ENCODE assay signal across 9 mouse cellular contexts in genomic region chr10:24595250-24596002, GRCm38 (mm10). TPM values are rescaled to one million over a fixed set of nuclear protein-coding genes. Genes with fewer than 3 reads are reported as not detected.
DNase-seq lines count a peak whose midpoint lies in the region; ATAC-seq and TF ChIP-seq lines count a peak whose summit lies in the region.
"Had no signal": no experiment of that assay in that cellular context is flagged by ENCODE, and none has a peak within 500 bp of the region (broad histone marks: within the 10 kb centered on the region; RNA-seq: fewer than 3 reads in every experiment).

Gene Ccn2 (plus strand): TSS chr10:24595442.

- TF ChIP-seq POLR2A in kidney, adult 2 months (IDR thresholded peaks at IDR 0.05; ENCODE audit: low read depth, low read length) = peak; percentile 92

- H3K36me3 ChIP-seq in embryonic facial prominence, embryonic 14.5 days (ENCODE audit: control insufficient read depth, insufficient read depth, low read length) = no peaks in the 10 kb centered on the region
- no peaks in the 10 kb centered on the region; the same call in 1 of the 2 replicates for H3K36me3 ChIP-seq in kidney, adult 2 months (ENCODE audit: control insufficient read depth, insufficient read depth, low read length)
- no peaks in the 10 kb centered on the region for H3K36me3 ChIP-seq in limb, embryonic 13.5 days
- H3K36me3 ChIP-seq in midbrain, embryonic 14.5 days (ENCODE audit: control insufficient read depth, insufficient read depth, low read length) = no peaks in the 10 kb centered on the region
- H3K36me3 ChIP-seq in stomach, embryonic 15.5 days = no peaks in the 10 kb centered on the region

- peak within 1 kb of the TSS; percentile 82 for H3K9ac ChIP-seq in embryonic facial prominence, embryonic 14.5 days (ENCODE audit: low read depth, low read length)
- H3K9ac ChIP-seq in limb, embryonic 13.5 days = peak within 1 kb of the TSS; percentile 84
- peak within 1 kb of the TSS; percentile 68 for H3K9ac ChIP-seq in midbrain, embryonic 14.5 days (replicated peaks; ENCODE audit: low read length)
- H3K9ac ChIP-seq in stomach, embryonic 15.5 days = peak within 1 kb of the TSS; percentile 63

- peak; percentile 87 for ATAC-seq in embryonic facial prominence, embryonic 14.5 days (ENCODE audit: low read depth)
- ATAC-seq in limb, embryonic 13.5 days (ENCODE audit: low FRiP score, low read depth) = peak; percentile 84
- peak; percentile 90 for ATAC-seq in midbrain, embryonic 14.5 days (ENCODE audit: low FRiP score, low TSS enrichment)
- peak; percentile 76 for ATAC-seq in stomach, embryonic 15.5 days (ENCODE audit: insufficient read depth, low FRiP score, low read depth)

- peaks cover 40% of the 10 kb centered on the region for H3K4me1 ChIP-seq in embryonic facial prominence, embryonic 14.5 days (ENCODE audit: control insufficient read depth, insufficient read depth, low read length)
- H3K4me1 ChIP-seq in kidney, adult 2 months (ENCODE audit: control insufficient read depth, insufficient read depth, low read length) = peaks cover 7% of the 10 kb centered on the region
- H3K4me1 ChIP-seq in limb, embryonic 13.5 days = peaks cover 56% of the 10 kb centered on the region
- 0 out of 2 replicates have a peak, but pooled peaks cover 8% of the 10 kb centered on the region for H3K4me1 ChIP-seq in midbrain, embryonic 14.5 days (ENCODE audit: control insufficient read depth, insufficient read depth, low read length)
- peaks cover 13% of the 10 kb centered on the region; the same call in 1 of the 2 replicates for H3K4me1 ChIP-seq in stomach, embryonic 15.5 days

- H3K27me3 ChIP-seq in embryonic facial prominence, embryonic 14.5 days (replicated peaks; ENCODE audit: control insufficient read depth, insufficient read depth, low read length) = no peaks in the 10 kb centered on the region
- H3K27me3 ChIP-seq in kidney, adult 2 months (replicated peaks; ENCODE audit: control insufficient read depth, insufficient read depth, low read length) = no peaks in the 10 kb centered on the region
- no peaks in the 10 kb centered on the region for H3K27me3 ChIP-seq in limb, embryonic 13.5 days
- no peaks in the 10 kb centered on the region for H3K27me3 ChIP-seq in midbrain, embryonic 14.5 days (ENCODE audit: control insufficient read depth, insufficient read depth, low read length)
- no peaks in the 10 kb centered on the region for H3K27me3 ChIP-seq in stomach, embryonic 15.5 days (replicated peaks)
- H3K27me3 ChIP-seq: CH12.LX had no signal

- peak within 1 kb of the TSS; percentile 88 for H3K27ac ChIP-seq in embryonic facial prominence, embryonic 14.5 days (replicated peaks; ENCODE audit: low read depth, low read length)
- H3K27ac ChIP-seq in kidney, adult 2 months (ENCODE audit: insufficient read depth, low read depth, low read length) = peak within 1 kb of the TSS; percentile 90
- peak within 1 kb of the TSS; percentile 92 for H3K27ac ChIP-seq in limb, embryonic 13.5 days
- H3K27ac ChIP-seq in midbrain, embryonic 14.5 days (replicated peaks; ENCODE audit: low read depth, low read length) = peak within 1 kb of the TSS; percentile 49
- H3K27ac ChIP-seq in stomach, embryonic 15.5 days = peak within 1 kb of the TSS; percentile 95

- under 1% methylated on average over 43 of the region's 53 CpGs for WGBS in embryonic facial prominence, embryonic 14.5 days
- WGBS in kidney, adult 2 months = under 1% methylated on average over 53 of the region's 53 CpGs
- under 1% methylated on average over 53 of the region's 53 CpGs for WGBS in limb, embryonic 13.5 days
- WGBS in midbrain, embryonic 14.5 days = under 1% methylated on average over 53 of the region's 53 CpGs
- under 1% methylated on average over 53 of the region's 53 CpGs for WGBS in stomach, embryonic 15.5 days

- peak; percentile 25 for DNase-seq in layer of hippocampus, adult 11-12 months (ENCODE audit: low spot score)
- DNase-seq in layer of hippocampus, adult 9-10 months (ENCODE audit: low spot score) = no peak
- DNase-seq in embryonic facial prominence, embryonic 14.5 days (ENCODE audit: low spot score) = peak; percentile 91
- peak; percentile 87 for DNase-seq in heart, adult 8-10 months (ENCODE audit: low spot score)
- peak; percentile 94 for DNase-seq in kidney, adult 2 months
- peak; percentile 79 for DNase-seq in midbrain, embryonic 14.5 days

- TF ChIP-seq CTCF in kidney, adult 2 months (conservative IDR thresholded peaks at IDR 0.05; ENCODE audit: insufficient read depth, insufficient read length, low read depth, low read length) = no peak

- peak within 1 kb of the TSS; percentile 69 for H3K4me2 ChIP-seq in embryonic facial prominence, embryonic 14.5 days (ENCODE audit: low read depth, low read length)
- peak within 1 kb of the TSS; percentile 74 for H3K4me2 ChIP-seq in limb, embryonic 13.5 days (replicated peaks)
- H3K4me2 ChIP-seq in midbrain, embryonic 14.5 days (ENCODE audit: low read length) = peak within 1 kb of the TSS; percentile 66
- peak within 1 kb of the TSS; percentile 81 for H3K4me2 ChIP-seq in stomach, embryonic 15.5 days

- peak within 1 kb of the TSS; percentile 64 for H3K4me3 ChIP-seq in embryonic facial prominence, embryonic 14.5 days (ENCODE audit: low read depth, low read length)
- peak within 1 kb of the TSS; percentile 65 for H3K4me3 ChIP-seq in kidney, adult 2 months (ENCODE audit: insufficient read depth, low read depth, low read length)
- H3K4me3 ChIP-seq in limb, embryonic 13.5 days = peak within 1 kb of the TSS; percentile 73
- peak within 1 kb of the TSS; percentile 64 for H3K4me3 ChIP-seq in midbrain, embryonic 14.5 days (replicated peaks; ENCODE audit: low read depth, low read length)
- peak within 1 kb of the TSS; percentile 65 for H3K4me3 ChIP-seq in stomach, embryonic 15.5 days (replicated peaks)

- H3K9me3 ChIP-seq in embryonic facial prominence, embryonic 14.5 days (ENCODE audit: control insufficient read depth, low read length) = no peaks in the 10 kb centered on the region
- no peaks in the 10 kb centered on the region for H3K9me3 ChIP-seq in limb, embryonic 13.5 days
- no peaks in the 10 kb centered on the region for H3K9me3 ChIP-seq in midbrain, embryonic 14.5 days (ENCODE audit: control insufficient read depth, low read length)
- no peaks in the 10 kb centered on the region for H3K9me3 ChIP-seq in stomach, embryonic 15.5 days

RNA-seq across cellular contexts. Expression of gene Ccn2, which starts in this region (rescaled TPM):
- polyA plus RNA-seq in embryonic facial prominence, embryonic 14.5 days (2014; fragmentation: Nextera tagmentation; extraction: Ambion mirVana) = 14.7 and 16.7 TPM in 2 replicates
- 100 to 1,000 TPM in 1 of 4 experiments, 10 to 100 TPM in 3; 53.9 to 107 (median 63.8) TPM for total RNA-seq in heart, adult 8-10 months (2022)
- 115 and 153 TPM in 2 replicates for polyA plus RNA-seq in kidney, adult 2 months (2012; rRNA removed)
- polyA plus RNA-seq in limb, embryonic 13.5 days (2015; fragmentation: Nextera tagmentation; extraction: Ambion mirVana) = 15.9 and 17.1 TPM in 2 replicates
- polyA plus RNA-seq in midbrain, embryonic 14.5 days (2014; fragmentation: Nextera tagmentation; extraction: Ambion mirVana) = 1.4 and 2.0 TPM in 2 replicates
- 11.4 and 15.6 TPM in 2 replicates for polyA plus RNA-seq in stomach, embryonic 15.5 days (2015; fragmentation: Nextera tagmentation; extraction: Ambion mirVana)
- total RNA-seq: CH12.LX had no signal
